Mouse (Mus musculus) heart, postnatal 4 days (tissue): ENCODE results near the gene Foxr2. TPM values are rescaled to one million over a fixed set of nuclear protein-coding genes. Genes with fewer than 3 reads are reported as not detected.

Experiments used
- DNase-seq: peaks from one replicate; pipeline ENCODE4 v3.0.0; 2021
- total RNA-seq, 2 experiments: library from RNA; stranded (reverse); gene quantifications; 2 replicates each; pipeline ENCODE4 v1.2.3; 2021

Gene Foxr2
- total RNA-seq: not detected

- DNase-seq: no peak
Observed at GRCm38 (mm10) chrX:153118486-153118885, at the start of gene Foxr2. Gene Foxr2, plus strand, starts transcription at chrX:153118786.

DNA sequence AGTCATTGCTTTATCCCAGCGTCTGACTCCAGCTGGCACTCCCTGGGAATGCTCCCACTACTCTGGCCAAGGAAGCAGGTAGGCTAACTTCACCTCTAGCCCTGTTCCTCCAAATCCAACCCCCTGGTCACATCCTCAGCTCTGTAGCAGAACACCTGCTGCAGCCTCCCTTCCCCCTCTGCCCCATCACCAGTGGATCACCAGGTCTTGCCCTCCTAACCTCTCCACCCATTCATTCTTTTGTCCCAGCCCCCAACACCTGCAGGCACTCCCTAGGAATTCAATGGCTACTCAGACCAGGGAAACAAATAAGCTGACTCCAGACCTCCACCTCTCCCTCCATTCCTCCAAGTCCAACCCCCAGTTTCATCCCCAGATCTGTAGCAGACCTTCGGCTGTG is 427 bp downstream of the Foxr2 start:
- no peak for DNase-seq

DNA sequence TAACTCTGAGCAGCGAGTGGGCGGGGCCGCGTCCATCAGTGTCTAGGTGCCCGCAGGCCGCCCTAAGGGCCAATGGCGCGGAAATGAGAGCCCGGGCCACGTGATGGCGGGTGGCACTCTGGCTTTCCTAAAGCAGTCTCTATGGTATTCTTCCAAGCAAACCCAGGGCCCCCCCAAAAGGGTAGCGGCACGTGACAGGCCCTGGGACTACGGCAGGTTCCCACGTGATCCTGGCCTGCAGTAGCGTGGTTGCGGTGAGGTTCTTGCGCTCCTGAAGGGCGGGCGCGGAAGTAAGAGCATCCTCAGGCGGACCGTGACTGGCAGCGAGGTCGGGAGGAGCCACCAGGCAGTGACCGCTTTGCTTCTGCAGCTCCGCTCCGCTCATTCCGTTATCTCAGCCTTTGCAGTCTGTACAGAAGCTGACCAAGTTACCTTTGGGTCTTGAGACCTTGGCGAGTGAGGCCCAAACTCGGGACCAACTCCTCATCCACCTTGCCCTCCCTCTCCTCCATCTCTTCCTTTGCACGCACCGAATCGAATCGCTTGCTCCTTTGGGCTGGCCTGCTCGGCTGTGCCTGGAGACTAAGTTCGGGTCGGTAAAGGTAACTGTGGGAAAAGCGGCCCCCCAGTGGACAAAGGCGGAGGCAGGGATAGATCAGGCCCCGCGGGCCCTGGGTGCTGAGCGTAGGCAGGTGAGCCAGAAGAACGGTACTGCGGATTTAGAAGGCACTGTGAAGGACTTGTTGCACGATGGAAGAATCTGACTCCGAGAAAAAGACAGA is 21.3 kb downstream of the Foxr2 start, which contains the start of gene Rragb:
TSS of gene Rragb (plus strand) at position 248 of the 782 bp plus-strand sequence.
- peak; percentile 60 for DNase-seq

- DNase-seq: no peak
Observed at GRCm38 (mm10) chrX:153142656-153143055, 24.1 kb downstream of the Foxr2 start.

GRCm38 (mm10) chrX:153151766-153152165 is 33.2 kb downstream of the Foxr2 start:
- DNase-seq: no peak

GRCm38 (mm10) chrX:153155322-153155721 is 36.7 kb downstream of the Foxr2 start:
- DNase-seq: peak; percentile 12

DNA sequence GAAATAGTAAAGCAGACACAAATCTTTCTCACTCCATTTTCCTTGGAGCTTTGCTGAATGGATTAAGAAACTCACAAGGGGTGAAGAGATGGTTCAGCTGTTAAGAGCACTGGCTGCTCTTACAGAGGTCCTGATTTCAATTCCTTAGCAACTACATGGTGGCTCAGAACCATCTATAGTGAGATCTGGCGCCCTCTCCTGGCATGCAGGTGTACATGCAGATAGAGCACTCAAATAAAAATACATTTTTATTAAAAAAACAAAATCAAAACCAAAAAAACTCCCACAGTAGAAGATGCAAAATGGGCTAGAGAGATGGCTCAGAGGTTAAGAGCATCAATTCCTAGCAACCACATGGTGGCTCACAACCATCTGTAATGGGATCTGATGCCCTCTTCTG is 56.2 kb downstream of the Foxr2 start:
- DNase-seq: peak; percentile 9

GRCm38 (mm10) chrX:153182221-153182620 is 63.6 kb downstream of the Foxr2 start:
- DNase-seq: no peak

Other genes with a start within 250 kb of the Foxr2 start
- under 1 TPM; 0.43 to 0.60 TPM for gene Usp51, start 112.3 kb upstream of the Foxr2 start, total RNA-seq
- gene Mageh1, start 81.2 kb upstream of the Foxr2 start, total RNA-seq: 10 to 100 TPM; 21.9 to 24.8 TPM
- gene Rragb, start 21.2 kb downstream of the Foxr2 start, total RNA-seq: 1 to 10 TPM; 2.7 to 3.4 TPM
- under 1 TPM; 0.45 to 0.90 TPM for gene Klf8, start 118.7 kb downstream of the Foxr2 start, total RNA-seq